Mouse (Mus musculus): Measurements from ENCODE around the gene Tcf12. TPM values are rescaled to one million over a fixed set of nuclear protein-coding genes. Genes with fewer than 3 reads are reported as not detected.

Gene Tcf12
- total RNA-seq, 2 experiments from 2014 or later = 77.3 to 81.9 TPM

GRCm38 (mm10) chr9:71978886-71979285, 132.8 kb downstream of the Tcf12 start:
- DNase-seq = no peak

GRCm38 (mm10) chr9:71976034-71976433, 135.6 kb downstream of the Tcf12 start:
- DNase-seq = no peak

GRCm38 (mm10) chr9:71975141-71975540, 136.5 kb downstream of the Tcf12 start:
- no peak for DNase-seq

GRCm38 (mm10) chr9:71974541-71974959, 137.1 kb downstream of the Tcf12 start:
- no peak for DNase-seq

- DNase-seq = no peak
Observed at GRCm38 (mm10) chr9:71964039-71964438, 147.6 kb downstream of the Tcf12 start.

GRCm38 (mm10) chr9:71960026-71960396, 151.7 kb downstream of the Tcf12 start:
- no peak for DNase-seq

DNA sequence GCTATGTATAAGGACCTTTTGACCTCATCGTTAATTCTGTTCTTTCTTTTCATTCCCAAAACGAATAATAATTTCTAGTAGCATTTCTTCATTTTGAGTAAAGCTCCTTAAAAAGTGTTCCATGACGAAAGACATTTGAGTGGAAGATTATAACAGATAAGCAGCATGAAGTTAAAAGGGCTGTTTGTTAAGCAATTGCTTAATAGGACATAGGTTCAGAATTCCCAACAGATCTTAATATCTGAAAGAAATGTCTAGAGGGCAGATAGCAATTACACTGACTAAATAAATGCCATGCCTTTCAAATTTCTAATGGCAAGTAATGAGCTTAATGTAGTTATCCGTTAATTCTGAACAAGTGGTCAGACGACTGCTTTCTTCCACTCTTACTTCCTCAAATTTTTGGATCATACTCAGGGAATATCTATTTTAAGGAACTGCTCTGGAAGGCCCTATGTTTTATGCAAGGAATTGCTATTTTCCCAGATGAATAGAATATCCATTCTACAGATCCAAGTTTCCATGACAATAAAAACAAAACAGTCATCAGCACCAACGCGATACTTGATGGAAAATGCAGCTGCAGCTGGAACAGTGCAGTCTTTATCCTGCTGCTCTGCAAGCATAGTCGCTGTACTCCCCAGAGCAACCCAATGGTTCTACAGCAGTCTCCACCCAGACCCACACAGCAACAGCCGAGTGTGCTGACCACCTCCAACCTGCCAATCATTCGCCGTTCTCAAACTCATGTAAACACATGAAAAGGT, 152.2 kb downstream of the Tcf12 start:
- peak; percentile 53 for DNase-seq

GRCm38 (mm10) chr9:71953217-71953616, 158.5 kb downstream of the Tcf12 start:
- no peak for DNase-seq

DNA sequence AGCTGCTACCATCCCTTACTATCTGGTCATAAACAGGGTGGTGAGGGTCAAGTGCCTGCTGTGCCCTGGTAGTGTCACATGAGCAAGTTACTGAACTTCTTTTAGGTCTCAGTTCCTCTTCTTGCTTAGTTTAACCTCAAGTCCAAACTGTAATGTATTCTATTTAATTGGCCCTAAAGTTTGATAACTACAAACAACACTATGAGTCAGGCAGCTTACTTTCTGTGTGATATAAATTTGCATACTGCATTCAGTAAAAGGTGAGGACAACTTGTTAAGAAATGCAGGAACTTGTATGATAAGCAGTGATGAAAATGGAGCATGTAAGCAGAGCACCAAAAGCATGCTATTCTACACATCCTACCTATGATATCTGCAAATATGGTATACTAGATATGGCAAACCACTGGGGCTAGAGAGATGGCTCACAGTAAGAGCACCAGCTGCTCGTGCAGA, 159.0 kb downstream of the Tcf12 start:
- no peak for DNase-seq

GRCm38 (mm10) chr9:71951926-71952325, 159.7 kb downstream of the Tcf12 start:
- no peak for DNase-seq

- DNase-seq = no peak
Observed at GRCm38 (mm10) chr9:71951341-71951740, 160.3 kb downstream of the Tcf12 start.

- no peak for DNase-seq
Observed at GRCm38 (mm10) chr9:71944801-71945200, 166.9 kb downstream of the Tcf12 start.

DNA sequence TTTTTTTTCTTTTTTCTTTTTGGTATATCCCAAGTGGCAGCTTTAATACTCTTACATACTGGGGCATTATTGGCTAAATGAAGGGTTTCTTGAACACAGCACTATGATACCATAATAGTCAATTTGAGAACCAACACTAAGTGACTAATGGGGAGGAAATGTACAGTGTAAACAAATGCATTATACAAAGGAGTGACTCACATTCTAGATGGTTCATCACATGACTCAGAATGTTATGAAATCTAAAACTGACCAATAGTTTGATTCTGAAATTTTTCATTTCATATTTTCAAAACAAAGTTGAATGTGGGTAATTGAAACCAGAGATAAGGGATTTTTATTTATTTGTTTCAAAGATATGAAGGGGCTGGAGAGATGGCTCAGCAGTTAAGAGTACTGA, 169.2 kb downstream of the Tcf12 start:
- DNase-seq = no peak

DNA sequence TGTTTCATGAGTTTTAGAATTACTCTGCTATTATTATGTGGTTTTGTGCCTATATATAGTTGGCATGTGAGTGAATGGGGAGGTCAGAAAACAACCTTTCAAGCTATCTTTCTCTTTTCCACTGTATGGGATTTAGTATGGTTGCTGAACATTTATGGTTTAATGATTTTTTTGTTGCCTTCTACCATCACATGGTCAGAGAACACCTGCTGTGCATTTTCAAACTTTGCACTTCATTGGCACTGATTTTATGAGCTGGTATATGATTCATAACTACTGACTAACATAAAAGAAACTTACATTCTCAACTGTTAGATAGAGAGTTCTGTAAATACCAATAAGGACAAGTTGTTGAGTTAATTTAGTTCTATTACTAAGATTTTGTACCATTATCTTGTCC, 171.7 kb downstream of the Tcf12 start:
- DNase-seq = no peak

DNA sequence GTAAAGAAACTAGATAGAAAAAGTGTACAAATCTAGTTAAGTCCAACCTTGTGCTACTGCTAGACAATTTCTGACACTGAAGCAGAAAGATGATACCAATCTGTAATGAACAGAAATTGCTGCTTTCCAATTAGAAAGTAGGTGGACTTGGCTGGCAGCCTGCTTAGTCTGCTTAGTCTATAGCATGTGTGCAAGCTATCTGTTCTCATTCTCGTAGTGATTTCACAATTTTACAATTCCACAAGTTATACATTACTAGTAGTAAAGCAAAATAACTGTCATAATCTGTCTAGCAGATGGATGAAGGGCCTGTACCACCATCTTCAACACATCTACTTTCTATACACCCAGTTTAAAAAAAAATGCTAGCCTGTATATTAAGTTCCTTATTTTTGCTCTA, 175.5 kb downstream of the Tcf12 start:
- DNase-seq = no peak

DNA sequence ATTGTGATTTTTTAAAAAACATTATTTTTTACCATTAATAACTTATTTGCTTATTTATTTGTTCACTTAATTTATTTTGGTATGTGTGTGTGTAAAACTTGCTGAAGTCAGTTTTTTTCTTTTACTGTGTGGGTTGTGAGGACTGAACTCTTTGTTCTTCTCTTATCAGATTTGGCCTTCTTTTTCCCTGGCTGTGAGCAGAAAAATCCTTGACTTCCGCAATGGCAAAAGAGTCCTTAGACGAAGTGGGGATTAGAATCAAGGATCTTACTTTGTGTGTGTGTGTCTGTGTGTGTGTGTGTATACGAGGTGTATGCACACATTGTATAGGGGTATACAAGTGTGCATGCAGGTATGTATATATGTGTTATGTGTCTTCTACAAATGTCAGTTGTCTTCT, 176.8 kb downstream of the Tcf12 start:
- no peak for DNase-seq

GRCm38 (mm10) chr9:71931965-71932364, 179.7 kb downstream of the Tcf12 start:
- no peak for DNase-seq

DNA sequence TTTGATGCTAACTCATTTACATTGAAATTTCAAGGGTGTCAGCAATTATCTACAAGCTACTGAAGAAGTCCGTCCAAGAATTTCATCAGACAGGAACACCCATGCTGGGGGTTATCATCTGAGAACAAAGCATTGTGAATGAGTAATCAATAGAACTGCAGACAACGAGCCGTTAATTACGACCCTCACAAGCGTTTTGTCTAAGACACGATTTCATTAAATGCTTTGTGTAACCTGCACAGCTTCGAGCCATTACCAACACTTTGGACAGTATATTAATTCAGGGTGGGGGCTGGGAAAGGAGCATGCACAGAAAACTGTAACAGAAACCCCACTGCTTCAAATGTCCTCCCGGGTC, 180.3 kb downstream of the Tcf12 start:
- DNase-seq = no peak

DNA sequence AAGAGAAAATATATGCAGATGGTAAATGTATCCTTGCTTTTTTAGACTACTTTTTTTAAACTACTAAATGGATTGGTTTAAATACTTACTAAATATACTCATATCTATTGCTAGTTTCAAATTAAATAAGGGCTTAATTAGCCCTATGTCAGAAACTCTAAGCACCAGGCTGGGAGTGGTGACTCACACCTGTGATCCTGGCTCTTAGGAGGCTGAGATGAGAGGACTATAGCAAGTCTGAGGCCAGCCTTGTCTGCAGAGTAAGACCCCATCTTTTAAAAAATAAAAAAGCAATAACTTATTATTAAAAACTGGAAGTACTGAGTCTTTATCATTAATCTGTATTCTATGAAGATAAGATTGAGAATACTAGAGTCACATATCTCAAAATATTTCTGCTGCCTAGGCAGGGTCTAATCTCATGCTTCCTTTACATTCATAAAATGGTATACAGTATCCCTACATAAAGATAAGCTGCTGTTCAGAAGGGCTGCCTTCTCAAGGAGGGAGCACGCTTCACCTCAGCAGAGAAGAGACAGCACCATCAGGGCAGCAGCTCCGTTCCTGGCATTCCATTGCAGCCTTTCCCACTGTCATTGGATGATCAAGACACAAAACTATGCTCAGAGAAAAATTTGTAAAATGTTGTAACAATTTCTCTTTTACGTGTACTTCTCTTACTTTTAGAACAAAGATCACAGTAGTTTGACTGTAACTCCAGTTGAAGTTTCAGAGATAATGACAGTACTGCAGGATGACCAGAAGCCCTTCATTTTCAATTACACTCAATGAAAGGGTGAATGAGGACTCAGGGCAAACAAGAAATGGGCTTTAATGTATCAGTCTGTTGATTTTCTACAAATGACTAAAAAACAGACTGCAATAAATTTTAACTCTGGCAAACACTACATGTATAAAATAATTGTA, 181.0 kb downstream of the Tcf12 start:
- no peak for DNase-seq

GRCm38 (mm10) chr9:71916662-71916953, 195.1 kb downstream of the Tcf12 start:
- no peak for DNase-seq

DNA sequence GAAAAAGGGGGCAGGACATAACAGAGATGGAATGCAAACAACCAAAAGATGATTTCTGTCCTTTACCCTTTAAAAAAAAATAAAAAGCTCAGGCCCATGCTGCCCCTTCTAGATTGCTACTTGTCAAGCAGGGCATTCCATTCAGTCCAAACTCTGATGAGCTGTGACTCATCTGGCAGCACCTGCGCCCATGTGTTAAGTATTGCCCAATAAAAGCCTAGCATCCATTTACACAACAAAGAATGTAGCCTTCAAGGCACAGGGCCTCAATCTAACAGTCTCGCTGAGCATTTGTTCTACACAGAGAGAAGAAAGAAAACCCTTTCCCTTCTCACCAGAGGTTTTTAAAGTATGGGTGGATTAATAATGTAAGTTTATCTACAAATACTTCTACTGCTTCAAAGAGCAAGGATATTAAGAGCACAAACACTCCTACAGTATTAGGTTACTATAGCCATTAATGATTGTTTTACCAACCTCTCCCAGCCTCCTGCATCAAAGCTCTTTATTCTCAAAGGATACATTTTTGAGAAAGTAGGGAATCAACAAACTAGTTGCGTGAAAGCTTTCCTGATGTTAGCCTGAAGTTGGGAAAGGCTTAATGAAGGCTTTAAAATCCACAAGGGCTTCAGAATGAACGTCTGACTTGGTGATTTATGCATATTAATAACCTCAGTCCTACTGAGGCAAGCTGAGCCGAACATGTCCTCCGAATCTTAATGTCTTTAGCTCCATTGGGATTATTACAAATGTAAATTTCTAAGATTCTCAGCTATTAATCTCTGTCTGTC, 195.6 kb downstream of the Tcf12 start:
- peak; percentile 11 for DNase-seq

GRCm38 (mm10) chr9:71906522-71906921, 205.1 kb downstream of the Tcf12 start:
- no peak for DNase-seq

GRCm38 (mm10) chr9:71898852-71899251, 212.8 kb downstream of the Tcf12 start:
- no peak for DNase-seq
